Mouse (Mus musculus): ENCODE measurements at regions not wholly inside any gene's neighbourhood (a gene's known extent, or its start where the extent isn't known, plus 50 kb on each side); places are given as distances from the start of the nearest gene placed in this dataset.

DNA sequence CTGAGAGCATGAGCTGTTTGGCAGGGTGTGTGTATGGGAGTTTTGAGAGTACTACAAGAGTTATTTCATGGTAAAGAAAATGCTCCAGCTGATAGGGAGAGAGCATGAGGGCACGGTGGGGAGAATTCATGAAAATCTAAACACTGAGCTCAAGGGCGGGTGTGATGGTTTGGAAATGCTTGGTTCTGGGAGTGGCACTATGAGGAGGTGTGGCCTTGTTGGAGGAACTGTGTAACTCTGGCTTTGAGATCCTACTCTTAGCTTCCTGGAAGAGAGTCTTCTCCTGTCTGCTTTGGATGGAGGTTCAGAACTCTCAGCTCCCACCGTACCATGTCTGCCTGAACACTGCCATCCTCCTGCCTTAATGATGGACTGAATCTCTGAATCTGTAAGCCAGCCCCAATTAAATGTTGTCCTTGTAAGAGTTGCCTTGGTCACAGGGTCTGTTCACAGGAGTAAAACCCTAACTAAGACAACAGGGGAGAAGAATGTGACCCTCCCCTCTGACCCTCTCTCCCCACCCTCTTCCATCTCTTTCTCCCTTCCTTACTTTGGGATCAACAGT, 58.7 kb upstream of the Ubash3b start:
- no peak for DNase-seq

DNA sequence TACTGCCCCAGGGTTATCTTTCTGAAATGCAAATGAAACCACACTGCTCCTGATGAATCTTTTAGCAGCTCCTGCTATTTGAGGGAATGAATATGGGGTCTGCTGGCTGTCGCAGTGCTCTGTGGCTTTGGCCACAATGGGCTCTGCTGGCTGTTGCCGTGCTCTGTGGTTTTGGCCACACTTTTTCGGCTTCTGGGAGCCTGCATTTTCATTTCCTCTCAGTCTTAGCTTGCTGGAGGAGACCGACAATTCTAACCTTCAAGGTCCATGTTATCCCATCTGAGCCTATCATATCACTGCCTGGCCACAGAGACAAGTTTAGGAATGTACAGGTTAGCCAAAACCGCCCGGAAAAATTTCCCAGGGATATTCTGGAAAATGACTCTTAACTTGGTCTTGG, 57.2 kb upstream of the Ubash3b start:
- DNase-seq = no peak

DNA sequence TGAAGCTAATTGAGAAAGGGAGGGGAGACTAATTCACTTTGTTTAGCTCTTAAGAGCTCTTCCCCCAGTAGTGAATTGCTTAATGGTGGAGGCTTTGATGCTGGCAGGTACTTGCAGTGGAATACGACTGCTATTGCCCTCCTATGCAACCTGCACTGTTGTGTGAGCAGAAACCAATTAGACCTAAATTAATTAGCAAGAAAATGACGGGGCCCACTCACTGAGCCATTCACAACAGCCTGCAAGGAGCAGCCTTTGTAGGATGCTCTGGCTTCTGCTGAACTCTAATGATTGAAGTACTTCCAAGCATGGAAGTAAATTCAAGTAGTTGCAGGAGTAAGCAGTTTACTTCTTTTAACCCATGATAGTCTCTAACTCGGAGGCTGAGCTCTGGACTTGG, 54.8 kb upstream of the Ubash3b start:
- DNase-seq = no peak

DNA sequence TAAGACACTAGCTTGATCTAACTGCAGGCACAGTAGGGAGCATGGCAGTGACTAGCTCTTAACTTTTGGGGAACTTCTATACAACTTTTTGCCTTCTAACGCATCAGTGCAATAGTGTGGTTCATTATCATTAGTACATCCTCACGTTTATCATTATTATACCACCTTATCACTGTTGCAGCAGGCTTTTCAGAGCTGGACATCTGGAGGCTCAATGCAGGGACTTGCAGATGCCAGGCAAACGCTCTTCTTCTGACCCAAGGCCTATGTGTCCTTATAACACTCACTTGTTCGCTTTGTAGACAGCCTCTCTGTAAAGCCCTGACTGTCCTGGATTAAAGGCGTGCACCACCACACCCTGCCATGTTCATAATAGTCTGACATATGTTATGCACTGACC, 53.5 kb upstream of the Ubash3b start:
- no peak for DNase-seq

DNA sequence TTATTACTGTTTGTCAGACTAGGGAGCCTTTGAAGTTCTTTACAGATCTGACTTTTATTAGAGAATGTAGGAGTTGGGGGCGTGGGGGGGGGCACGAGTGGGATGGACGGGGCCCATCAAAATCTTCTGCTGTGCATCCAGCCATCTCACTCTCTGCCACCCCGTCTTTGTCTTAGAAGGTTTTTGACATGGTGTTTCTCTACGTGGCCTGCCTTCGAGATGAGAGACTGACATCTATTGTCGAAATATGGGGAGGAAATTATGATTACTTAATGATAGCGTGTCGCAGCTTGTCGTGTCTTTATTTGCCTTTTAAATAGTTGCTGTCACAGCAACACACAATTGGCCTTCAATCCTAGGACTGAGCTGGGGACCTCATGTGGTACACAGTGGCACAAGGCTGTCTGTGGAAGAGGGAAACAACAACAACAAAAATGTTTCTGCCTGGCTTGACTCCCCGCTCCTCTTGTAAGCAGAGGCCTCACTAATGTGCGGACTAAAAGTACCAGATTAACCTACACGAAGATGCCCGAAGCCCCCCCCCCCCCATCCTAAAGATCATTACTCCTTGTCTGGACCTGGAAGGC, 51.5 kb upstream of the Ubash3b start:
- no peak for DNase-seq

DNA sequence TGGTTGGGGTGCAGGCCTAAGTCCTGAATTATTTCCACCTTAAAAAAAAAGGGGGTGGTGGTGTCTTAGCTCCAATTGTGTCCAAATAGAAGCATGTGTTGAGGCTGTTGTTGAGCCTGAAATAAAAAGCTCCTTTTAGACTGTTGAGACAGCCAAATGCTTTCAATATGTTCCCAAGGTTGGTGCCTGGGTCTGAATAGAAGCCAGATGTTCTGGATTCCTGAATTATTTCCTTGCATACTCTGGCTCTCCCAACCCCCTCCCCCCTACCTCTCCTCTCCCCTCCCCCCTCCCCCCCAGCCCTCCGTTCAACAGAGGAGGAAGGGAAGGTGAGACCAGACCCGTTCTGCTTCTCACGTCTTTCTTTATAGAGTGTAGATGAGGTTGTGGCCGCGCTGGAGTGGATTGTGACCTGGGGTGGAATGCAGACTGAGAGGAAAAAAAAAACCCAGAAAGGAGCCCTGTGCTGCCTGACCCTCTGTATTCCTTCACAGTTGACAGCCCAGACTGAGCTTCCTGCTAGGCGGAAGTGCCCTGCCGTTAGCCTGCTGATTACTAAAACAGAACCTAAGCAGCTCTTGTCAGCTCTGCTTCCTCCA, 50.9 kb upstream of the Ubash3b start:
- peak in 1 of 2 experiments; percentile 22 for DNase-seq

DNA sequence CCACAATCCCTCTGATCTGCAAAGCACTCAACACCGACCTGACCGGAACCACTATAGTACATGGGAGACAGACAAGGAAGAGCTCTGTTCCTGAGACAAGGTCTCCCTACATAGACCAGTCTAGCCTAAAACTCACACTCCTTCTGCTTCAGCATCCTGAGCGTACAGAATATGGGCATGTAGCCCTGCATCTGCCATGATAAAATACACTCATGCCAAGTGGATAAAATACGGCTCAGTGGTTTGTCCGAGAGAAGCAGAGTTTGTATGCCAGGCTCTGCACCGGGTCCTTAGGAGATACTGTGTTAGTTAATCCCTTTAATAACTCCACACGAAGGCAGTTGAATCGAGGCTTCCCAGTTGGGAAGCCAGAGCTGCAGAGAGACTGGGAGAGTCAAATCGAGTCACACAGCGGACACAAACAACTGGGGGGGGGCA, 50.4 kb upstream of the Ubash3b start:
- DNase-seq = no peak

Small RNA genes in the stretch of these regions (microRNA-seq; reads per million reads assigned to microRNA genes)
- gene Mir100 (2,595 reads per million, percentile 88 among the genes with 10 or more reads in this experiment), gene Mir125b-1 (323 reads per million, percentile 66 among the genes with 10 or more reads in this experiment), gene Mirlet7a-2 (190 reads per million, percentile 58 among the genes with 10 or more reads in this experiment)

Data from adrenal gland, postnatal 36 days (tissue).